Mouse (Mus musculus): ENCODE results near the gene Gal3st2b.
"Not testable (repeated sequence)": the region's sequence is repeated elsewhere in the genome, so short reads cannot be mapped to it uniquely, and the experiment has no call there.

DNA sequence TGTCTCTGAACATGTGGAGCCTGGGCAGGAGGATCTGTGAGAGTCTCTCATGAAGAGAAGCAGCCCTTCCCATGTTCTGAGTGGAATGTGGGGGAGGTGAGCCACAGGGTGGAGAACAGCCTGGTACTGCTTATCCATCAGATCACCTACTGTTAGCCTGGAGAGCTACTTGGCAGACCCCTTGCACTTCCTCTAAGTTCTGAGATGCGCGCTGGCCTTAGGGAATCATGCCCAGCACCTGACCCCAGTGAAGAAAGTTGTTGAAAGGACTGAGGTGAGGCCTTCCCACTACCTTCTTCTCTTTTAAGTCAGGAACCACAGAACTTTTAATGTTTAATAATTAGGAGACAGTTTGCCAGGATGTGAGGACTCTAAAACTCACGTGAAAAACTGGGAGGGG lies 73.4 kb downstream of the Gal3st2b start:
- TF ChIP-seq CTCF (IDR thresholded peaks at IDR 0.05; ENCODE audit: extremely low read depth, insufficient read depth, insufficient read length, insufficient replicate concordance); POLR2A (IDR thresholded peaks at IDR 0.05; ENCODE audit: low read depth, low read length): not testable (repeated sequence)
